Mouse (Mus musculus) kidney, adult 18-20 months (tissue): ENCODE data around the gene Il31ra.
"Not testable (repeated sequence)": the region's sequence is repeated elsewhere in the genome, so short reads cannot be mapped to it uniquely, and the experiment has no call there.

ENCODE experiments used
- DNase-seq: peaks from one replicate; pipeline ENCODE4 v3.0.0; 2021

The Il31ra gene

GRCm38 (mm10) chr13:112594260-112594659 lies at the start of gene Il31ra:
Gene Il31ra (minus strand): TSS chr13:112594360.
- not testable (repeated sequence) for DNase-seq

- DNase-seq = no peak
Measured at GRCm38 (mm10) chr13:112642897-112643296, 48.7 kb upstream of the Il31ra start.

- DNase-seq = no peak
Measured at GRCm38 (mm10) chr13:112639111-112639510, 45.0 kb upstream of the Il31ra start.

DNA sequence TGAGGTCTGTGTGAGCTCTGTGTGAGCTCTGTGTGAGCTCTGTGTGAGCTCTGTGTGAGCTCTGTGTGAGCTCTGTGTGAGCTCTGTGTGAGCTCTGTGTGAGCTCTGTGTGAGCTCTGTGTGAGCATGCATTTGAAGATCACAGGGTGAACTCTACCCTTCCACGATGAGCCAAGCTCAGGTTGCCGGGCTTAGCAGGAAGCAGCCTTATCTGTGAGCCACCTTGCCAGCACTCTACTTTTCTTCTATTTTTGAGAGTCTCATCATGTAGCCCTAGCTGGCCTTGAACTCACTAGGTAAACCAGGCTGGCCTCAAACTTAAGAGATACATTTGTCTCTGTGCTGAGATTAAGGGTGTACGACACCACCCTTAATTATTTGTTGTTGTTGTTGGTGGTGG lies 42.3 kb upstream of the Il31ra start:
- no peak for DNase-seq

DNA sequence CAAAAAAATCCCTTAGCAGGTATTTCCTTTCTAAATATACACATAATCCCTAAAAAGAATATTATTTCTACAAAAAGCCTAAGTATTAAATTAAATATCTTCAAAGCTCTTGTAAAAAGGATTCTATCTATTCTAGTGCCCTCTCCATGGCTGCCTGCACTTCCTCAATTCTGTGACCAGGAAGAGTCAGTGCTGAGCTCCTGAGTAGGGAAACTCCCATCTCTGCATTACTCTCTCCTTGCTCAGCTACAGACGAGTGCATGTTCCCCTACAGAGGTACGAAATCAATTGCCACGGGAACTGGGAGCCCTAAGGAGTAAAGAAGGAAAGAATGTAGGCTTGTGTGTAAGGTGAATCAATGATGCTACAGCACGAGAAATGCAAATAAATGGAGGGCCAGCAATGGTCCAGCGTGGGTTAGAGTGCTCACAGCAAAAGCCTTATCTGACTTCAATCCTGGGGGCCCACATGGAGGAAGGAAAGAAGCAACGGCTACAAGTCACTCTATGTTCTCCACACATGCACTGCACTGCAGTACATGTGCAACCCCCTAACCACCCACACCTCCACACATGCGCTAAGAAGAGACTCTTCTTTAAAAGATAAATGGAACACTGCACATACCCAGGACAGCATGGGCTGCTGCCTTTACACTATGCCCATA lies 41.1 kb upstream of the Il31ra start:
- DNase-seq = no peak

DNA sequence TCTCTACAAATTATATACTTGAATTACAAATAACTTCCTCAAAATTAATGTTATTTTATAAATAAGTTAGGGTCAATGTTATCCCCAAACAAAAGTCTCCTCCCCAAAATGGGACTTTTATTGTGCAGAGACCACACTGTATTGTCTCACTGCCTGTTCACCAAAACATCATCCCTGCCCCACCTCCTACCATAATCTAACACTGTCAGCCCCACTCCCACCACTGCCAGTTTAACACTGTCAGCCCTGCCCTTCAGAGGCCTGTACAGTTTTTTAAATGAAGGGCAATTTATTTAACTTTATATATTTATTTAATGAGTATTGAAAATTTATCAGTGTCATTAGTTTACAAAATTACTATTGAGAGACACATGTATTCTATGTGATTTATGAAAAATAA lies 31.4 kb upstream of the Il31ra start:
- DNase-seq = no peak

- DNase-seq = no peak
Measured at GRCm38 (mm10) chr13:112624622-112625021, 30.5 kb upstream of the Il31ra start.

DNA sequence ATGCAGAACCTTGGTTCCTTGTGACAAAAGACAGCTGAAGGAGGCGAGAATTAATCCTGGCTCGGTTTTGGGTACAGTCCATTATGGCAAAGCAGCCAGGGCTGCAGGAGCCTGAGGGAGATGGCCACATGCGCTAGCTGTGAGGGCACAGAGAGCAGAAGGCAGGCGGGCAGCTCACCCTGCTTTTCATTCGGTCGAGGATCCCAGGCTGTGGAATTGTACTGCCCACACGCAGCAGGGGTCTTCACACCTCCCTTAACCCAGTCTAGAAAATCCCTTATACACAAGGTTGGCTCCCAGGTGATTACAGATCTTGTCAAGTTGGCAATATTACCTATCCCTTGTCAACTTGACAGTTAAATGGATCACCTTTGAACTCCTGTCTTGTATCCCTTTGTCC lies 29.5 kb upstream of the Il31ra start:
- DNase-seq = no peak

DNA sequence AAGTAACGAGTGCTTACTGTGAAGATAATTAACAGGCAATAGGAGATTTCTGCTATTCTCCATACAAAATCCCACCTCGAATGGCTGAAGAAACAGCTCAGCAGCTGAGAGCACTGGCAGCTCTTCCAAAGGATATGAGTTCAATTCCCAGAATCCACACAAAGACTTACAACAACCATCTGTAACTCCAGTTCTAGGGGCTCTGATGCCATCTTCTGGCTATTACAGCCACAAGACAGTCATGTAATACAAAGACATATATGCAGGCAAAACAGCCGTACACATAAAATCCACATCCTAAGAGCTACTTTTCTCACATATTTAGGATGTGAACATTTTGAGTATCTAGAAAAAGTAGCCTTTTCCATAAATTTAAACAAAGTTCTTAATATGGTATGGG lies 27.4 kb upstream of the Il31ra start:
- no peak for DNase-seq

DNA sequence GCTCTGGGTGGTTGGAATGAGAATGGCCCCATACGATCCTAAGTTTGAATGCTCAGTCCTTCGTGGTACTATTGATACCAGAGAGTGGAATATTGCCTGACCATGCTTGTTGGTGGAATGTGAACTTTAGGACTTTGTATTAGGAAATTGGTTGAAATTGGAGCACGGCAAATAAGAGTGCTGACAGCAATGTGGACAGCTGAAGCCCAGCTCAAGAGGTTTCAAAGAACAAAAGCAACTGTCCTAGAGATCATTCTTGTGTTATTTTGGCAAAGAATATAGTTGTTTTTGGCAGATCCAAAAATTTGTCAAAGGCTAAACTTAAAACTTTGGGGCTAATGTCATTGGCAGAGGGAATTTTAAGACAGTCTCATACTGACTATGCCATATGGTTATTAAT lies 14.4 kb upstream of the Il31ra start:
- no peak for DNase-seq

DNA sequence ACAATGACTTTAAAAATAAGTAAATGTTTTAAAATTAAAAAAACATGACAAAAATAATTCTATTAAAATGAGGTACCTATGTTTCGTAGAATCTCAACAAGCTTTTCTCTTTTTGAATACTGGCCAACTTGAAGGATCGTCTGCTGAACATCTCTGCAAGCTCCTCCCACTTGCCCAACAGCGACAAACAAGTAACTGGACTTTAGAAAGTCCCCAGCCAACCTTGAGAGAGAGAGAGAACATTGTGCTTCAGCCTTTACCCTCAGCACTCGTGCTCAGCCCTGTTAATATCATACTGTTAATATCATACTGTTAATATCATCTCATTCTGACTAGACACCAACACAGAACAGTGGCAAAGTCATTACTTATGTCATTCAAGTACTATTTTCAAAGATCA lies 10.3 kb upstream of the Il31ra start:
- DNase-seq = no peak

DNA sequence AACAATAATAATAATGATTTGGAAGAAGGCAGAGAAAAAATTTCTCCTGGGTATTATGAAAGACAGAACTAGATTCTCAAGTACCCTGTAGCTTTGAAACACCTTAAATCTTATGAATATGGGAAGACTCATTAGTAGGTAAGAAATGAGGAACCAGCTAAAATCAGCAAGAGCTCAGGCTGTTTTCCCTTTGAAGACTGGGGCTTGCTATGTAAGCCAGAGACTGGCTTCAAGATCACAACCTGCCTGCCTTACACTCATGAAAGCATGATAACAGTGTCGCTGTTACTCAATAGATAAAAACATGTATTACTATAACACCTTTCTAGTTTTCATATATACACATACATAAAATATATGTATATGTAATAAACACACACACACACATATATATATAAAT lies 9.7 kb upstream of the Il31ra start:
- DNase-seq = no peak

DNA sequence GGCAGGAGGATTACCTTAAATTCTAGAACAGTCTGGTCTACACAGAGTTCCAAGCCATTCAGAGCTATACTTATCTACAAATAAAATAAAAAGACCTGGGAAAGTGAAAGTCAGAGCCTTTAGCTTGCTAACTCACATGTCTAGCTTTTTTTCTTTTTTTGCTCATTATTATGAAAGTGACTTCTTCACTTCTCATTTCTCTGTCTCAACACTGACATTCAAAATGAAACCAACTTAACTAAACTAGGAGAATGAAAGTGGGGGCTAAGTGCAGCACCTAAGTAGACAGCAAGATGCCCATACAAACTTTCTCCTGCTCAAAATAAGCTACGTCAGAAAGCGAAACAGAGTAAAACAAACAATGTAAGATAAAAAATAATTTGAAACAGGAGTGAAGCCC lies 8.4 kb upstream of the Il31ra start:
- DNase-seq = no peak

DNA sequence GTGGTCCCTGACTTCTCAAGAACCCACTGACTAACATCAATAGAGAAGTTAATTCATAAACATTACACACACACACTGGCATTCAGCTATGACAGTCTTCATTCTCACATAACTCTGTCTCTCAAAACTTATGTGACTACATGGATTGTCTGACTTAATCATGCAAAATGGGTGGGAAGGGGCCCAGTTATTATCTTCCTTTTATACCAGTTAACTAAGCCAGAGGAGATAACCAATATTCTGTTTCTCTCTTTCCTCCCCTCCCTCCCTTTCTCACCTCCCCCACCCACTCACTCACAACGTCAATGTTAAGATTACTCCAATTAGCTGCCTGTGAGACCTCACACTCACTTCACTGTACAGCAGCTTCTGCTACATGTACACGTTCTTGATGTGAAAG lies 3.9 kb downstream of the Il31ra start:
- DNase-seq = no peak

- DNase-seq = no peak
Measured at GRCm38 (mm10) chr13:112589625-112590024, 4.5 kb downstream of the Il31ra start.

- DNase-seq = no peak
Measured at GRCm38 (mm10) chr13:112584556-112585237, 9.5 kb downstream of the Il31ra start.

- no peak for DNase-seq
Measured at GRCm38 (mm10) chr13:112582291-112582690, 11.9 kb downstream of the Il31ra start.

GRCm38 (mm10) chr13:112581796-112582195 lies 12.4 kb downstream of the Il31ra start:
- no peak for DNase-seq

- DNase-seq = no peak
Measured at GRCm38 (mm10) chr13:112580590-112581320, 13.4 kb downstream of the Il31ra start.

- DNase-seq = peak; percentile 100
Measured at GRCm38 (mm10) chr13:112578041-112578440, 16.1 kb downstream of the Il31ra start.

DNA sequence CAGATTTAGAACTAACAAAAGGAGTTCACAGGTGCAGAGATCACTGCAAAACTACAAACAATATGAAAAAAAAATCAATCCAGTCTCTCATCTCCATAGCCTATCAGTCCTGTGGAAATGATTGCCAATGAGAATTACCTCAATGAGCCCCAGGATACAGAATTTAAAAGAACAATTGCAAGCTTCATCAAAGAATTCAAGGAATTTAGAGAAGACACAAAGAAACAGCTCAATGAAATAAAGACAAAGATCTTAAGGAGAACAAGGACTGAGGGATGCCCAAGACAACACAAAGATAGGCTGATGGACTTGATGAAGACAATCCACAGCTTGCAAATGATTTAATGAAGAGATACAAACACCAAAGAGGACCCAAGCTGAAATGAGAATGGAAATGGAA lies 20.4 kb downstream of the Il31ra start:
- DNase-seq = no peak

GRCm38 (mm10) chr13:112570768-112571167 lies 23.4 kb downstream of the Il31ra start:
- no peak for DNase-seq

DNA sequence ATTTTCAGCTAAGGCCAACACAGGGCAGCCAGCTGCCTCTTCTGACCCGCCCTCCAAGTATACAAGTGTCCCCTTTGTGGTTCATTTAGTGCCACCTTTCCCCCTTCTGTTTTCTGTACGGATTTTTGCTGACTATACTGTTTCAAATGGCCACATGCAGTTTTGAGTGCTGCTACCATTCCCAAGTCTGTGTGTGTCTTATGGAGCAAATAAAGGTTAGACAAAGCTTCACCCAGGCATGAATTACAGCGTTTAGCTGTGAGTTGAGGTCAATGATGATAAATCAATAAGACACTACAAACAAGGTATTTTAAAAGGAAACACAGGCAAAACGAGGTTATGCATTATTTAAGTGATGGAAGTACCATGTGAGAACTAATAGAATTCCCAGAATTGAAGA lies 24.6 kb downstream of the Il31ra start:
- DNase-seq = no peak

GRCm38 (mm10) chr13:112560554-112561138 lies 33.5 kb downstream of the Il31ra start:
- no peak for DNase-seq
